Mouse (Mus musculus): ENCODE data around the gene Hsd17b12. TPM values are rescaled to one million over a fixed set of nuclear protein-coding genes. Genes with fewer than 3 reads are reported as not detected.
A peak's percentile ranks its signal among the peaks of the same experiment; 100 is the strongest.

The Hsd17b12 gene
- polyA plus RNA-seq, 1 experiment from 2014 or later: 183 TPM

DNA sequence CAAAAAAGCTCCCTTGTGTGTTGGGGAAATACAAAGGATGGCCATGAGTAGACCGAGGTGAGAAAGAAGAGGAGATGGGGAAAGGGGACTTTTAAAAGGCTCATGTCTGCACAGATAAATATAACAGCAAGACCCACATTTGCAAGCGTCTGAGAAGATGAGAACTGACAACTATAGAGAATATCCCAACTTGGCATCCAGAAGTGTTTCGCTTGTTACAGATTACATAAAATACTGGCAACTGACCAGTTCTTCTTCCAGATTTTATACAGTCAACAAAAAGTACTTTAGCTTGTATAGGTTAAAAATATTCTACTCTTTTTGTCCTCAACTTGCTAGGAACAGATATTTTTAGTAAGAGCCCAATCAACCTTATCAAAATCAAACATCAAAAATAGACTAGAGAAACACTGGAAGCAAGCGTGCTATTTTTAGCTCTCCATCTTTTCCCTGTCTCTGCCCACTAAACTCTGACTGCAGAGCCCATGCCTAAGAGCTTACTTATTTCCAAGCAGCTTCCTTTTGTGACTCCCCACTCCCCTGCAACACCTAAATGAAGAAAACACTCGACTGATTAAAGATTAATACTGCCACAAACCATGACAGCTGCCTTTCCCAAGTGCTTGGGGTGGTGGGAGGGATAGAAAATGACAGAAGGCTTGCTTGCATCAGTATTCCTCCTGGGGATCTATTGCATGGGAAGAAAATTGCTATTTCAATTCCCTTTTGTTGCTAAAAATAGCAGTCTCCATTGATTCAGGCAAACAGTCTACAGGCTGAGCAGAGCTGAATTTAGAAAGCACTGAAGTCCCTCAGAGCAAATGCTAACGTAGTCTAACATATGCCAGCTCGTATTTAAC, 35.4 kb downstream of the Hsd17b12 start:
- Histone ChIP-seq H3K27ac (ENCODE audit: low read length) (peak overlapping the region; percentile 74), H3K27me3 (replicated peaks; ENCODE audit: control insufficient read depth, insufficient read depth, low read length) (no peaks in the 10 kb centered on the region), H3K4me1 (ENCODE audit: control insufficient read depth, insufficient read depth, low read length) (peaks cover 10% of the 10 kb centered on the region; the same call in 1 of the 2 replicates), H3K9me3 (ENCODE audit: control insufficient read depth, low read length) (no peaks in the 10 kb centered on the region), H3K36me3 (ENCODE audit: control insufficient read depth, insufficient read depth, low read length) (no peaks in the 10 kb centered on the region), H3K9ac (ENCODE audit: low read depth, low read length) (no peak overlapping the region), H3K4me2 (ENCODE audit: low read depth, low read length) (no peak overlapping the region), H3K4me3 (ENCODE audit: low read length) (no peak overlapping the region)
- WGBS: 40% methylated on average over 7 of the region's 7 CpGs
- no peak for ATAC-seq

DNA sequence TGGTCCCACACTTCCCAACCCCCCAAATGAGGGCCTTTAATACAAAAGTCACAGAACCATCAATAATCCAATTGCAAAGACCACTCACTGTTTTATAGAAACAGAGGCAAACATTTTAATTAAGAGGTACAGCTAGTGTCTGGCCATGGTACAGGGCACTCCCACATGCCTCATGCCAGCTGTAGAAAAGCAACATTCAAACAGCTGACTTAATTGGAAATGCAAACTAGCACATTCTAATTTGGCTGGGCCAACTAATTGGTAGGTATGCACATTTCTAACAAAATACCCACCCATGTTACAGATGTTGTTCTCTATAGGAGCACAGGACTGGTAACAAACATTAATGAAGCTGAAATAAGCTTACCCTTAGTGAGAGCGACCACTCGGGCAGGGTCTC, 54.0 kb downstream of the Hsd17b12 start:
- Histone ChIP-seq H3K36me3 (ENCODE audit: control insufficient read depth, insufficient read depth, low read length) (no peaks in the 10 kb centered on the region), H3K9me3 (ENCODE audit: control insufficient read depth, low read length) (no peaks in the 10 kb centered on the region), H3K27me3 (replicated peaks; ENCODE audit: control insufficient read depth, insufficient read depth, low read length) (no peaks in the 10 kb centered on the region), H3K4me3 (ENCODE audit: low read length) (no peak overlapping the region), H3K4me1 (ENCODE audit: control insufficient read depth, insufficient read depth, low read length) (no peaks in the 10 kb centered on the region), H3K9ac (ENCODE audit: low read depth, low read length) (no peak overlapping the region), H3K4me2 (ENCODE audit: low read depth, low read length) (no peak overlapping the region), H3K27ac (ENCODE audit: low read length) (no peak overlapping the region)
- 96% methylated on average over 2 of the region's 2 CpGs for WGBS
- ATAC-seq: no peak

DNA sequence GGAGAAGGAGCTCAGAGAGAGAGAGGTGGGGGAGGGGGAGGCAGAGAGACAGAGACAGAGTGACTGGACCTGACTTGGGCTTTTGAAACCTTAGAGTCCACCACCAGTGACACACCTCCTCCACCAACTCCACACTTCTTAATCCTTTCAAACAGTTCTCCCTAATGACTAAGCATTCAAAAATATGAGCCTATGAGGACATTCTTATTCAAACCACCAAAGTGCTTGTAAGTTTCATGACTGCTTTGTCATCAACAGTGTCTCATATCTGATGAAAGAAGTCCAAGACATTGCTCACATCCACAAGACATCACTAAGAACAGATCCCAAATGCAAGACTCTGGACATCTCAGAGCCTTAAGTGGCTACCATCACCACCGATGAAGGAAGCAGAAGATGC, 67.9 kb downstream of the Hsd17b12 start:
- no peak for ATAC-seq
- H3K4me3 ChIP-seq (ENCODE audit: low read length): no peak overlapping the region
- no peaks in the 10 kb centered on the region for H3K36me3 ChIP-seq (ENCODE audit: control insufficient read depth, insufficient read depth, low read length)
- WGBS: 97% methylated on average over 1 of the region's 1 CpGs
- H3K4me1 ChIP-seq (ENCODE audit: control insufficient read depth, insufficient read depth, low read length): no peaks in the 10 kb centered on the region
- H3K9ac ChIP-seq (ENCODE audit: low read depth, low read length): no peak overlapping the region
- no peaks in the 10 kb centered on the region for H3K27me3 ChIP-seq (replicated peaks; ENCODE audit: control insufficient read depth, insufficient read depth, low read length)
- H3K9me3 ChIP-seq (ENCODE audit: control insufficient read depth, low read length): no peaks in the 10 kb centered on the region
- no peak overlapping the region for H3K4me2 ChIP-seq (ENCODE audit: low read depth, low read length)
- H3K27ac ChIP-seq (ENCODE audit: low read length): no peak overlapping the region

DNA sequence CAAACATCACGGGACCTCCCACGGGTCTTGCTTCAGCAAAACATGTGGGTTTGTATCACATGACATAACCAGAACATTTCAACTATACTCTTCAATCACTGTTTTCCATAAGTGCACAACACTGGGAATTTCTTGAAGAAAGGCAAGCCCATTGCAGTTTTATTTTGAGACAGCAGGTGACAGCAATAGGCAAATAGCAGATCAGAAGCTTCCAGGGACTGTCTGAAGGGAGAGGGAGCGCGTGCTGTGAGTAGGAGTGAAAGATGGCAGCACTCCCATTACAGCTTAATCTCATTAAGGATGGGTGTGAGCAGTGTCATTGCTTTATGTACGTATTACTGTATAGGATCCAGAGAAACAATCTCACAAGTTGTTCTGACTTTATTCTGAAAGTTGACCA, 88.3 kb downstream of the Hsd17b12 start:
- Histone ChIP-seq H3K27ac (ENCODE audit: low read length) (no peak overlapping the region), H3K27me3 (replicated peaks; ENCODE audit: control insufficient read depth, insufficient read depth, low read length) (no peaks in the 10 kb centered on the region), H3K36me3 (ENCODE audit: control insufficient read depth, insufficient read depth, low read length) (no peaks in the 10 kb centered on the region), H3K4me3 (ENCODE audit: low read length) (no peak overlapping the region), H3K9me3 (ENCODE audit: control insufficient read depth, low read length) (no peaks in the 10 kb centered on the region), H3K4me2 (ENCODE audit: low read depth, low read length) (no peak overlapping the region), H3K9ac (ENCODE audit: low read depth, low read length) (no peak overlapping the region), H3K4me1 (ENCODE audit: control insufficient read depth, insufficient read depth, low read length) (no peaks in the 10 kb centered on the region)
- 80% methylated on average over 5 of the region's 5 CpGs for WGBS
- ATAC-seq: no peak

- H3K27me3 ChIP-seq (replicated peaks; ENCODE audit: control insufficient read depth, insufficient read depth, low read length): no peaks in the 10 kb centered on the region
- WGBS: 93% methylated on average over 5 of the region's 5 CpGs
- H3K27ac ChIP-seq (ENCODE audit: low read length): no peak overlapping the region
- H3K9me3 ChIP-seq (ENCODE audit: control insufficient read depth, low read length): no peaks in the 10 kb centered on the region
- H3K4me1 ChIP-seq (ENCODE audit: control insufficient read depth, insufficient read depth, low read length): no peaks in the 10 kb centered on the region
- ATAC-seq: peak; percentile 53
- no peak overlapping the region for H3K4me2 ChIP-seq (ENCODE audit: low read depth, low read length)
- H3K9ac ChIP-seq (ENCODE audit: low read depth, low read length): no peak overlapping the region
- H3K36me3 ChIP-seq (ENCODE audit: control insufficient read depth, insufficient read depth, low read length): no peaks in the 10 kb centered on the region
- H3K4me3 ChIP-seq (ENCODE audit: low read length): no peak overlapping the region
These were observed 91.1 kb downstream of the Hsd17b12 start for GRCm38 (mm10) chr2:94066540-94067135.

DNA sequence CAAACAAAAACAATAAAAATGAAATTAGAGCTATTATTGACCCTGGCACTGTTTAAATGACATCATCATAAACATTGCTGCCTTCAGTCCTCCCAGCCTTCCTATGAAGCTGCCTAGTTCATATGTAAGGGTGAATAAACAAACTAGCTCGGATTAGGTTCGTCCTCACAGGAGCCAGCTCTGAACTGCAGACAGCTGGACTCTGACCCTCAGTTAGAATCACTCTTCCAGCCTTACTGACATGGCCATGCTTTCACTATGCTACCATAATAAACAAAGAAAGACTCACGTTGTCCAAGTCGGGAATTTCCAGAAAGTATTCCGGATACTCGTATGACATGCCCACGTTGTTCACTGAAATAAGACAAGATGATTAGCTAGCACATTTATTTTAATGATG, 91.6 kb downstream of the Hsd17b12 start:
- H3K4me1 ChIP-seq (ENCODE audit: control insufficient read depth, insufficient read depth, low read length): no peaks in the 10 kb centered on the region
- H3K4me3 ChIP-seq (ENCODE audit: low read length): no peak overlapping the region
- WGBS: 58% methylated on average over 7 of the region's 7 CpGs
- no peaks in the 10 kb centered on the region for H3K9me3 ChIP-seq (ENCODE audit: control insufficient read depth, low read length)
- peak; percentile 66; the same call in 1 of the 2 replicates for ATAC-seq
- H3K27me3 ChIP-seq (replicated peaks; ENCODE audit: control insufficient read depth, insufficient read depth, low read length): no peaks in the 10 kb centered on the region
- no peak overlapping the region for H3K9ac ChIP-seq (ENCODE audit: low read depth, low read length)
- no peak overlapping the region for H3K27ac ChIP-seq (ENCODE audit: low read length)
- no peak overlapping the region for H3K4me2 ChIP-seq (ENCODE audit: low read depth, low read length)
- H3K36me3 ChIP-seq (ENCODE audit: control insufficient read depth, insufficient read depth, low read length): no peaks in the 10 kb centered on the region

DNA sequence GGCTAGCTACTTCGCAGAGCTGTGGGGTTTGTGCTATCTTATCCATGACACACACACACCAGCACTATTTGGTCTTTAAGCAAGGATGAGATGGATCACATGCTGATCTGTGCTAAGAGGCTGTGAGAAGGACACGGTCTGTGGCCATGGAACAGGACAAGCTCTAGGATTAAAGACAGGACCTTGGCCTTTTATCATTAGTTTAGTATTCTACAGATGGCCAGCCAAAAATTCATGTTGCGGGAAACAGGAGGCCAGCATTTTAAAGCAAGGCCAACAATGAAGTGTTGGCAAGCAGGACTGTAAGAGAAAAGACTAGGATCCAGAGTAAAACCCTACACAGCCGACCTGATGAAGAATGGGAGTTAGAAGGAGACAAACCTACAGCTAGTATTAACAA, 95.0 kb downstream of the Hsd17b12 start:
- ATAC-seq: no peak
- no peak overlapping the region for H3K4me2 ChIP-seq (ENCODE audit: low read depth, low read length)
- no peaks in the 10 kb centered on the region for H3K27me3 ChIP-seq (replicated peaks; ENCODE audit: control insufficient read depth, insufficient read depth, low read length)
- H3K9ac ChIP-seq (ENCODE audit: low read depth, low read length): no peak overlapping the region
- WGBS: 88% methylated on average over 4 of the region's 4 CpGs
- H3K9me3 ChIP-seq (ENCODE audit: control insufficient read depth, low read length): no peaks in the 10 kb centered on the region
- H3K36me3 ChIP-seq (ENCODE audit: control insufficient read depth, insufficient read depth, low read length): no peaks in the 10 kb centered on the region
- no peaks in the 10 kb centered on the region for H3K4me1 ChIP-seq (ENCODE audit: control insufficient read depth, insufficient read depth, low read length)
- H3K4me3 ChIP-seq (ENCODE audit: low read length): no peak overlapping the region
- H3K27ac ChIP-seq (ENCODE audit: low read length): no peak overlapping the region

GRCm38 (mm10) chr2:94059459-94059858, 98.3 kb downstream of the Hsd17b12 start:
- WGBS: 77% methylated on average over 5 of the region's 5 CpGs
- H3K4me1 ChIP-seq (ENCODE audit: control insufficient read depth, insufficient read depth, low read length): no peaks in the 10 kb centered on the region
- H3K9me3 ChIP-seq (ENCODE audit: control insufficient read depth, low read length): no peaks in the 10 kb centered on the region
- no peaks in the 10 kb centered on the region for H3K36me3 ChIP-seq (ENCODE audit: control insufficient read depth, insufficient read depth, low read length)
- H3K4me3 ChIP-seq (ENCODE audit: low read length): no peak overlapping the region
- H3K4me2 ChIP-seq (ENCODE audit: low read depth, low read length): no peak overlapping the region
- no peak overlapping the region for H3K27ac ChIP-seq (ENCODE audit: low read length)
- no peak overlapping the region for H3K9ac ChIP-seq (ENCODE audit: low read depth, low read length)
- no peaks in the 10 kb centered on the region for H3K27me3 ChIP-seq (replicated peaks; ENCODE audit: control insufficient read depth, insufficient read depth, low read length)
- ATAC-seq: no peak

- Histone ChIP-seq H3K4me2 (ENCODE audit: low read depth, low read length) (no peak overlapping the region), H3K4me1 (ENCODE audit: control insufficient read depth, insufficient read depth, low read length) (0 out of 2 replicates have a peak, but pooled peaks cover 2% of the 10 kb centered on the region), H3K9me3 (ENCODE audit: control insufficient read depth, low read length) (no peaks in the 10 kb centered on the region), H3K36me3 (ENCODE audit: control insufficient read depth, insufficient read depth, low read length) (no peaks in the 10 kb centered on the region), H3K9ac (ENCODE audit: low read depth, low read length) (no peak overlapping the region), H3K4me3 (ENCODE audit: low read length) (no peak overlapping the region), H3K27ac (ENCODE audit: low read length) (no peak overlapping the region), H3K27me3 (replicated peaks; ENCODE audit: control insufficient read depth, insufficient read depth, low read length) (no peaks in the 10 kb centered on the region)
- ATAC-seq: no peak
These were observed 103.0 kb downstream of the Hsd17b12 start for GRCm38 (mm10) chr2:94054813-94055212.
